Mouse (Mus musculus) kidney, postnatal 10 days (tissue): Measurements from ENCODE around the gene Il9r.

Experiments
- DNase-seq: peaks from one replicate; pipeline ENCODE4 v3.0.0; 2021; ENCODE audit warnings: mixed read lengths

Gene Il9r

GRCm38 (mm10) chr11:32200075-32200601, at the start of gene Il9r:
Gene Il9r (minus strand): TSS chr11:32200279.
- DNase-seq = no peak

- DNase-seq = no peak
These were observed 48.3 kb upstream of the Il9r start for GRCm38 (mm10) chr11:32248350-32248749.

GRCm38 (mm10) chr11:32247068-32247467, 47.0 kb upstream of the Il9r start:
- no peak for DNase-seq

GRCm38 (mm10) chr11:32245614-32246013, 45.5 kb upstream of the Il9r start:
- DNase-seq = no peak

- no peak for DNase-seq
These were observed 44.5 kb upstream of the Il9r start for GRCm38 (mm10) chr11:32244617-32245016.

- peak; percentile 70 for DNase-seq
These were observed 44.0 kb upstream of the Il9r start for GRCm38 (mm10) chr11:32244064-32244463.

GRCm38 (mm10) chr11:32243205-32243955, 43.3 kb upstream of the Il9r start:
- peak; percentile 63 for DNase-seq

- no peak for DNase-seq
These were observed 42.1 kb upstream of the Il9r start for GRCm38 (mm10) chr11:32242209-32242608.

- DNase-seq = no peak
These were observed 41.3 kb upstream of the Il9r start for GRCm38 (mm10) chr11:32241391-32241790.

GRCm38 (mm10) chr11:32238093-32238860, 38.2 kb upstream of the Il9r start:
- peak; percentile 85 for DNase-seq

GRCm38 (mm10) chr11:32237411-32237795, 37.3 kb upstream of the Il9r start:
- no peak for DNase-seq

GRCm38 (mm10) chr11:32236712-32237410, 36.8 kb upstream of the Il9r start:
- peak; percentile 83 for DNase-seq

- peak; percentile 10 for DNase-seq
These were observed 36.1 kb upstream of the Il9r start for GRCm38 (mm10) chr11:32236132-32236531.

GRCm38 (mm10) chr11:32235646-32236045, 35.6 kb upstream of the Il9r start:
- peak; percentile 94 for DNase-seq

- peak; percentile 15 for DNase-seq
These were observed 34.9 kb upstream of the Il9r start for GRCm38 (mm10) chr11:32234816-32235485.

GRCm38 (mm10) chr11:32233895-32234294, 33.8 kb upstream of the Il9r start:
- peak; percentile 12 for DNase-seq

- peak; percentile 50 for DNase-seq
These were observed 32.8 kb upstream of the Il9r start for GRCm38 (mm10) chr11:32232848-32233247.

- DNase-seq = no peak
These were observed 31.0 kb upstream of the Il9r start for GRCm38 (mm10) chr11:32231125-32231524.

- no peak for DNase-seq
These were observed 30.1 kb upstream of the Il9r start for GRCm38 (mm10) chr11:32230220-32230619.

GRCm38 (mm10) chr11:32228292-32228845, 28.3 kb upstream of the Il9r start:
- no peak for DNase-seq

GRCm38 (mm10) chr11:32227555-32227954, 27.5 kb upstream of the Il9r start:
- no peak for DNase-seq

- DNase-seq = no peak
These were observed 27.0 kb upstream of the Il9r start for GRCm38 (mm10) chr11:32227041-32227440.
